Mouse (Mus musculus): Measurements from ENCODE around the gene Alpl. TPM values are rescaled to one million over a fixed set of nuclear protein-coding genes. Genes with fewer than 3 reads are reported as not detected.

The Alpl gene
- polyA plus RNA-seq, 1 experiment, result 6.2 TPM

- H3K27me3 ChIP-seq (ENCODE audit: control insufficient read depth, insufficient read depth, low read length), result no peaks in the 10 kb centered on the region
- TF ChIP-seq CTCF (IDR thresholded peaks at IDR 0.05; ENCODE audit: extremely low read depth, insufficient read depth, insufficient read length, insufficient replicate concordance) (no peak), POLR2A (IDR thresholded peaks at IDR 0.05; ENCODE audit: low read depth, low read length) (no peak)
- no peaks in the 10 kb centered on the region; the same call in none of the 2 replicates for H3K4me1 ChIP-seq (ENCODE audit: control insufficient read depth, insufficient read depth, insufficient read length)
- H3K36me3 ChIP-seq (ENCODE audit: control insufficient read depth, insufficient read depth, low read length), result no peaks in the 10 kb centered on the region
- H3K27ac ChIP-seq (ENCODE audit: insufficient read depth, low read length), result no peak overlapping the region
- WGBS, result 74% methylated on average over 11 of the region's 11 CpGs
- H3K4me3 ChIP-seq (ENCODE audit: extremely low read depth, insufficient read depth, insufficient read length), result no peak overlapping the region
- DNase-seq (ENCODE audit: low read depth in 1 of 2, low spot score in 2 of 2), result no peak
Observed at GRCm38 (mm10) chr4:137736220-137736701, 59.9 kb downstream of the Alpl start.

- H3K27me3 ChIP-seq (ENCODE audit: control insufficient read depth, insufficient read depth, low read length), result peaks cover 2% of the 10 kb centered on the region; the same call in 1 of the 2 replicates
- no peaks in the 10 kb centered on the region for H3K36me3 ChIP-seq (ENCODE audit: control insufficient read depth, insufficient read depth, low read length)
- TF ChIP-seq POLR2A (IDR thresholded peaks at IDR 0.05; ENCODE audit: low read depth, low read length) (no peak), CTCF (IDR thresholded peaks at IDR 0.05; ENCODE audit: extremely low read depth, insufficient read depth, insufficient read length, insufficient replicate concordance) (no peak)
- 80% methylated on average over 5 of the region's 5 CpGs for WGBS
- no peak overlapping the region for H3K4me3 ChIP-seq (ENCODE audit: extremely low read depth, insufficient read depth, insufficient read length)
- no peak overlapping the region for H3K27ac ChIP-seq (ENCODE audit: insufficient read depth, low read length)
- H3K4me1 ChIP-seq (ENCODE audit: control insufficient read depth, insufficient read depth, insufficient read length), result no peaks in the 10 kb centered on the region; the same call in 1 of the 2 replicates
- DNase-seq (ENCODE audit: low read depth in 1 of 2, low spot score in 2 of 2), result no peak
Observed at GRCm38 (mm10) chr4:137733459-137733858, 62.7 kb downstream of the Alpl start.

GRCm38 (mm10) chr4:137732962-137733361, 63.2 kb downstream of the Alpl start:
- no peak for DNase-seq (ENCODE audit: low read depth in 1 of 2, low spot score in 2 of 2)
- Histone ChIP-seq H3K4me3 (ENCODE audit: extremely low read depth, insufficient read depth, insufficient read length) (no peak overlapping the region), H3K36me3 (ENCODE audit: control insufficient read depth, insufficient read depth, low read length) (no peaks in the 10 kb centered on the region), H3K27ac (ENCODE audit: insufficient read depth, low read length) (no peak overlapping the region), H3K27me3 (ENCODE audit: control insufficient read depth, insufficient read depth, low read length) (peaks cover 2% of the 10 kb centered on the region; the same call in 1 of the 2 replicates), H3K4me1 (ENCODE audit: control insufficient read depth, insufficient read depth, insufficient read length) (no peaks in the 10 kb centered on the region; the same call in 1 of the 2 replicates)
- WGBS, result 81% methylated on average over 3 of the region's 3 CpGs
- TF ChIP-seq POLR2A (IDR thresholded peaks at IDR 0.05; ENCODE audit: low read depth, low read length) (no peak), CTCF (IDR thresholded peaks at IDR 0.05; ENCODE audit: extremely low read depth, insufficient read depth, insufficient read length, insufficient replicate concordance) (no peak)

GRCm38 (mm10) chr4:137732361-137732760, 63.8 kb downstream of the Alpl start:
- 80% methylated on average over 3 of the region's 3 CpGs for WGBS
- Histone ChIP-seq H3K36me3 (ENCODE audit: control insufficient read depth, insufficient read depth, low read length) (no peaks in the 10 kb centered on the region), H3K4me3 (ENCODE audit: extremely low read depth, insufficient read depth, insufficient read length) (no peak overlapping the region), H3K27me3 (ENCODE audit: control insufficient read depth, insufficient read depth, low read length) (peaks cover 2% of the 10 kb centered on the region; the same call in 1 of the 2 replicates), H3K4me1 (ENCODE audit: control insufficient read depth, insufficient read depth, insufficient read length) (no peaks in the 10 kb centered on the region; the same call in 1 of the 2 replicates), H3K27ac (ENCODE audit: insufficient read depth, low read length) (no peak overlapping the region)
- TF ChIP-seq CTCF (IDR thresholded peaks at IDR 0.05; ENCODE audit: extremely low read depth, insufficient read depth, insufficient read length, insufficient replicate concordance) (no peak), POLR2A (IDR thresholded peaks at IDR 0.05; ENCODE audit: low read depth, low read length) (no peak)
- DNase-seq (ENCODE audit: low read depth in 1 of 2, low spot score in 2 of 2), result no peak

- Histone ChIP-seq H3K27me3 (ENCODE audit: control insufficient read depth, insufficient read depth, low read length) (peaks cover 2% of the 10 kb centered on the region; the same call in 1 of the 2 replicates), H3K4me3 (ENCODE audit: extremely low read depth, insufficient read depth, insufficient read length) (no peak overlapping the region), H3K36me3 (ENCODE audit: control insufficient read depth, insufficient read depth, low read length) (no peaks in the 10 kb centered on the region), H3K4me1 (ENCODE audit: control insufficient read depth, insufficient read depth, insufficient read length) (no peaks in the 10 kb centered on the region; the same call in 1 of the 2 replicates), H3K27ac (ENCODE audit: insufficient read depth, low read length) (no peak overlapping the region)
- 80% methylated on average over 10 of the region's 10 CpGs for WGBS
- TF ChIP-seq POLR2A (IDR thresholded peaks at IDR 0.05; ENCODE audit: low read depth, low read length), result no peak
- no peak for TF ChIP-seq CTCF (IDR thresholded peaks at IDR 0.05; ENCODE audit: extremely low read depth, insufficient read depth, insufficient read length, insufficient replicate concordance)
- no peak for DNase-seq (ENCODE audit: low read depth in 1 of 2, low spot score in 2 of 2)
Observed at GRCm38 (mm10) chr4:137731891-137732290, 64.3 kb downstream of the Alpl start.

GRCm38 (mm10) chr4:137730757-137731156, 65.4 kb downstream of the Alpl start:
- Histone ChIP-seq H3K4me1 (ENCODE audit: control insufficient read depth, insufficient read depth, insufficient read length) (no peaks in the 10 kb centered on the region), H3K36me3 (ENCODE audit: control insufficient read depth, insufficient read depth, low read length) (no peaks in the 10 kb centered on the region), H3K4me3 (ENCODE audit: extremely low read depth, insufficient read depth, insufficient read length) (no peak overlapping the region), H3K27me3 (ENCODE audit: control insufficient read depth, insufficient read depth, low read length) (peaks cover 2% of the 10 kb centered on the region; the same call in 1 of the 2 replicates), H3K27ac (ENCODE audit: insufficient read depth, low read length) (no peak overlapping the region)
- 84% methylated on average over 8 of the region's 8 CpGs for WGBS
- no peak for DNase-seq (ENCODE audit: low read depth in 1 of 2, low spot score in 2 of 2)
- no peak for TF ChIP-seq CTCF (IDR thresholded peaks at IDR 0.05; ENCODE audit: extremely low read depth, insufficient read depth, insufficient read length, insufficient replicate concordance)

GRCm38 (mm10) chr4:137730134-137730533, 66.0 kb downstream of the Alpl start:
- WGBS, result 27% methylated on average over 3 of the region's 3 CpGs
- H3K27ac ChIP-seq (ENCODE audit: insufficient read depth, low read length), result no peak overlapping the region
- DNase-seq (ENCODE audit: low read depth in 1 of 2, low spot score in 2 of 2), result peak in 1 of 2 experiments; percentile 81
- peaks cover 2% of the 10 kb centered on the region; the same call in 1 of the 2 replicates for H3K27me3 ChIP-seq (ENCODE audit: control insufficient read depth, insufficient read depth, low read length)
- no peaks in the 10 kb centered on the region for H3K36me3 ChIP-seq (ENCODE audit: control insufficient read depth, insufficient read depth, low read length)
- H3K4me3 ChIP-seq (ENCODE audit: extremely low read depth, insufficient read depth, insufficient read length), result no peak overlapping the region
- no peaks in the 10 kb centered on the region for H3K4me1 ChIP-seq (ENCODE audit: control insufficient read depth, insufficient read depth, insufficient read length)
- TF ChIP-seq POLR2A (IDR thresholded peaks at IDR 0.05; ENCODE audit: low read depth, low read length), result no peak
- TF ChIP-seq CTCF (IDR thresholded peaks at IDR 0.05; ENCODE audit: extremely low read depth, insufficient read depth, insufficient read length, insufficient replicate concordance), result peak; percentile 85; the same call in 1 of the 2 replicates

Measured in spleen, adult 2 months (tissue).